ENCODE assay signal across 22 mouse cellular contexts in the genomic region with DNA sequence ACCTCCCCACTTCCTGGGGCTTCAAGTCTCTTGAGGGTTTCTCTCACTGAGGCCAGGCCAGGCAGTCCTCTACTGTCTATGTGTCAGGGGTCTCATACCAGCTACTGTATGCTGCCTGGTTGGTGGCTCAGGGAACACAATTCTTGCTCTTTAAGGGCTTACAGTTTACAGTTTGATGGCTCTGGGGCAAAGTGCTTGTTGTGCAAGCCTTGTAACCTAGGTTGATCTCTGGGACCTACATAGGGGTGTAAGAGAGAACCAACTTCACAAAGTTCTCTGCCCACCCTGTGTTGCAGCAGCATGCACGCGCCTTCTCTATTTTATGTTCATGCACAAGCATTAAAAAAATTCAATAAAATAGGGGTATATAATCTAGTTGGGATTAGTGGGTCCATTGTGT.
DNase-seq lines count a peak whose midpoint lies in the region; ATAC-seq and TF ChIP-seq lines count a peak whose summit lies in the region.
"Had no signal": no experiment of that assay in that cellular context is flagged by ENCODE, and none has a peak within 500 bp of the region (broad histone marks: within the 10 kb centered on the region; RNA-seq: fewer than 3 reads in every experiment).

No protein-coding gene starts in this region.

- 100% methylated on average over 2 of the region's 2 CpGs for WGBS in kidney, adult 2 months
- WGBS in liver, embryonic 15.5 days (ENCODE audit: insufficient replicate concordance), result 79% methylated on average over 2 of the region's 2 CpGs
- 92% methylated on average over 2 of the region's 2 CpGs for WGBS in liver, embryonic 11.5 days
- WGBS in liver, postnatal 0 days (ENCODE audit: insufficient replicate concordance), result 80% methylated on average over 2 of the region's 2 CpGs
- WGBS in hindbrain, embryonic 10.5 days, result 98% methylated on average over 2 of the region's 2 CpGs

- peak; percentile 7 for DNase-seq in kidney, adult 2 months
- no peak for DNase-seq in kidney, postnatal 36 days
- DNase-seq in liver, embryonic 11.5 days (ENCODE audit: low spot score), result no peak
- DNase-seq in liver, postnatal 0 days, result no peak
- no peak for DNase-seq in hindbrain, embryonic 10.5 days (ENCODE audit: low spot score)
- DNase-seq: adrenal gland, adult 2 months; adrenal gland, postnatal 10 days; adrenal gland, postnatal 25 days; cerebellum, adult 11 months; cerebellum, adult 18-20 months; cerebellum, adult 8-10 months; cerebellum, adult 9-11 months; cerebellum, postnatal 14 days; cerebellum, postnatal 36 days; embryo, embryonic 11 days had no signal

- no peaks in the 10 kb centered on the region for H3K27me3 ChIP-seq in kidney, adult 2 months (replicated peaks; ENCODE audit: control insufficient read depth, insufficient read depth, low read length)
- H3K27me3 ChIP-seq in liver, embryonic 15.5 days, result no peaks in the 10 kb centered on the region
- no peaks in the 10 kb centered on the region for H3K27me3 ChIP-seq in liver, embryonic 11.5 days (replicated peaks; ENCODE audit: control insufficient read depth, insufficient read depth, low read length)
- H3K27me3 ChIP-seq in liver, postnatal 0 days (ENCODE audit: insufficient read depth, low read length), result no peaks in the 10 kb centered on the region
- no peaks in the 10 kb centered on the region for H3K27me3 ChIP-seq in hindbrain, embryonic 10.5 days (ENCODE audit: insufficient read depth, poor library complexity, severe bottlenecking)
- H3K27me3 ChIP-seq: embryonic facial prominence, embryonic 13.5 days; embryonic facial prominence, embryonic 15.5 days; forebrain, embryonic 12.5 days had no signal

- no peak overlapping the region for H3K4me2 ChIP-seq in liver, embryonic 15.5 days
- no peak overlapping the region for H3K4me2 ChIP-seq in liver, embryonic 11.5 days
- H3K4me2 ChIP-seq in liver, postnatal 0 days (ENCODE audit: low read depth, low read length), result no peak overlapping the region
- H3K4me2 ChIP-seq: embryonic facial prominence, embryonic 13.5 days; embryonic facial prominence, embryonic 15.5 days; forebrain, embryonic 12.5 days had no signal

- no peak overlapping the region for H3K27ac ChIP-seq in kidney, adult 2 months (ENCODE audit: insufficient read depth, low read depth, low read length)
- no peak overlapping the region for H3K27ac ChIP-seq in liver, embryonic 15.5 days (replicated peaks)
- no peak overlapping the region for H3K27ac ChIP-seq in liver, embryonic 11.5 days (ENCODE audit: low read depth, low read length)
- no peak overlapping the region for H3K27ac ChIP-seq in liver, postnatal 0 days (ENCODE audit: low read depth)
- H3K27ac ChIP-seq in hindbrain, embryonic 10.5 days, result no peak overlapping the region
- H3K27ac ChIP-seq: embryonic facial prominence, embryonic 13.5 days; embryonic facial prominence, embryonic 15.5 days; forebrain, embryonic 10.5 days; forebrain, embryonic 12.5 days had no signal

- no peak overlapping the region for H3K4me3 ChIP-seq in kidney, adult 2 months (ENCODE audit: insufficient read depth, low read depth, low read length)
- H3K4me3 ChIP-seq in liver, embryonic 15.5 days (replicated peaks), result no peak overlapping the region
- H3K4me3 ChIP-seq in liver, embryonic 11.5 days (ENCODE audit: low read depth, low read length), result no peak overlapping the region
- no peak overlapping the region for H3K4me3 ChIP-seq in liver, postnatal 0 days (ENCODE audit: low read depth, low read length)
- no peak overlapping the region for H3K4me3 ChIP-seq in hindbrain, embryonic 10.5 days
- H3K4me3 ChIP-seq: embryonic facial prominence, embryonic 13.5 days; embryonic facial prominence, embryonic 15.5 days; erythroblast, embryonic 14.5 days; forebrain, embryonic 10.5 days; forebrain, embryonic 12.5 days had no signal

- H3K9ac ChIP-seq in liver, embryonic 15.5 days, result no peak overlapping the region
- no peak overlapping the region for H3K9ac ChIP-seq in liver, embryonic 11.5 days (ENCODE audit: low read depth, low read length)
- no peak overlapping the region for H3K9ac ChIP-seq in liver, postnatal 0 days (replicated peaks)
- H3K9ac ChIP-seq: embryonic facial prominence, embryonic 13.5 days; embryonic facial prominence, embryonic 15.5 days; forebrain, embryonic 12.5 days had no signal

- no peak for TF ChIP-seq EP300 in liver, postnatal 0 days (IDR thresholded peaks at IDR 0.05; ENCODE audit: low read depth)

- no peak for TF ChIP-seq POLR2A in kidney, adult 2 months (IDR thresholded peaks at IDR 0.05; ENCODE audit: low read depth, low read length)

- ATAC-seq in liver, embryonic 15.5 days (ENCODE audit: insufficient read depth), result 0 out of 2 replicates have a peak, but pooled peaks have one; percentile 22
- ATAC-seq in liver, embryonic 11.5 days (replicated peaks; ENCODE audit: low FRiP score), result no peak
- ATAC-seq in liver, postnatal 0 days, result 0 out of 2 replicates have a peak, but pooled peaks have one; percentile 43
- ATAC-seq: forebrain, embryonic 14.5 days had no signal

- no peaks in the 10 kb centered on the region for H3K9me3 ChIP-seq in liver, embryonic 15.5 days (replicated peaks)
- H3K9me3 ChIP-seq in liver, embryonic 11.5 days (ENCODE audit: control insufficient read depth, low read length), result no peaks in the 10 kb centered on the region
- H3K9me3 ChIP-seq in liver, postnatal 0 days (ENCODE audit: low read length), result no peaks in the 10 kb centered on the region
- H3K9me3 ChIP-seq in hindbrain, embryonic 10.5 days, result no peaks in the 10 kb centered on the region
- H3K9me3 ChIP-seq: embryonic facial prominence, embryonic 13.5 days; embryonic facial prominence, embryonic 15.5 days; forebrain, embryonic 10.5 days; forebrain, embryonic 12.5 days had no signal

- no peaks in the 10 kb centered on the region for H3K36me3 ChIP-seq in kidney, adult 2 months (ENCODE audit: control insufficient read depth, insufficient read depth, low read length)
- H3K36me3 ChIP-seq in liver, embryonic 15.5 days (replicated peaks), result no peaks in the 10 kb centered on the region
- H3K36me3 ChIP-seq in liver, embryonic 11.5 days (ENCODE audit: control insufficient read depth, insufficient read depth, low read length), result no peaks in the 10 kb centered on the region
- H3K36me3 ChIP-seq in liver, postnatal 0 days (replicated peaks; ENCODE audit: insufficient read depth, low read length), result no peaks in the 10 kb centered on the region
- no peaks in the 10 kb centered on the region for H3K36me3 ChIP-seq in hindbrain, embryonic 10.5 days
- H3K36me3 ChIP-seq: embryonic facial prominence, embryonic 13.5 days; embryonic facial prominence, embryonic 15.5 days; forebrain, embryonic 10.5 days; forebrain, embryonic 12.5 days had no signal

- no peak for TF ChIP-seq CTCF in kidney, adult 2 months (conservative IDR thresholded peaks at IDR 0.05; ENCODE audit: insufficient read depth, insufficient read length, low read depth, low read length)
- no peak for TF ChIP-seq CTCF in liver, postnatal 0 days (IDR thresholded peaks at IDR 0.05; ENCODE audit: low read depth)

- no peaks in the 10 kb centered on the region for H3K4me1 ChIP-seq in kidney, adult 2 months (ENCODE audit: control insufficient read depth, insufficient read depth, low read length)
- H3K4me1 ChIP-seq in liver, embryonic 15.5 days (replicated peaks), result no peaks in the 10 kb centered on the region
- no peaks in the 10 kb centered on the region for H3K4me1 ChIP-seq in liver, embryonic 11.5 days (replicated peaks; ENCODE audit: control insufficient read depth, insufficient read depth, low read length)
- no peaks in the 10 kb centered on the region for H3K4me1 ChIP-seq in liver, postnatal 0 days (ENCODE audit: insufficient read depth)
- H3K4me1 ChIP-seq in hindbrain, embryonic 10.5 days (replicated peaks), result no peaks in the 10 kb centered on the region
- H3K4me1 ChIP-seq: embryonic facial prominence, embryonic 13.5 days; embryonic facial prominence, embryonic 15.5 days; forebrain, embryonic 10.5 days; forebrain, embryonic 12.5 days had no signal
